Mouse (Mus musculus) hindbrain, embryonic 10.5 days (tissue): ENCODE results near the gene Cntnap1. TPM values are rescaled to one million over a fixed set of nuclear protein-coding genes. Genes with fewer than 3 reads are reported as not detected.
"Not testable (repeated sequence)": the region's sequence is repeated elsewhere in the genome, so short reads cannot be mapped to it uniquely, and the experiment has no call there.

Source experiments
- DNase-seq: peaks from one replicate; pipeline ENCODE4 v3.0.0-alpha.2; 2017; ENCODE audit warnings: low spot score
- H3K27ac ChIP-seq: fragments of 300-500 bp; sonication (generic); 2 replicates; pipeline ENCODE4 v1.5.1; 2016; ENCODE audit warnings: mild to moderate bottlenecking, moderate library complexity
- H3K27me3 ChIP-seq: fragments of 300-500 bp; sonication (generic); 2 replicates; pipeline ENCODE4 v1.6.1; 2016; ENCODE audit warnings: mild to moderate bottlenecking; ENCODE audit not compliant: poor library complexity, insufficient read depth, severe bottlenecking
- H3K36me3 ChIP-seq: fragments of 300-500 bp; sonication (generic); 2 replicates; pipeline ENCODE4 v1.6.1; 2016; ENCODE audit warnings: mild to moderate bottlenecking, moderate library complexity
- H3K4me1 ChIP-seq: fragments of 300-500 bp; sonication (generic); replicated peaks from 2 replicates; pipeline ENCODE4 v1.6.1; 2016; ENCODE audit warnings: mild to moderate bottlenecking
- H3K4me3 ChIP-seq: fragments of 300-500 bp; sonication (generic); 2 replicates; pipeline ENCODE4 v1.5.1; 2016; ENCODE audit warnings: mild to moderate bottlenecking, moderate library complexity
- H3K9me3 ChIP-seq: fragments of 300-500 bp; sonication (generic); 2 replicates; pipeline ENCODE4 v1.6.1; 2016; ENCODE audit warnings: mild to moderate bottlenecking, moderate library complexity
- WGBS: fragments of 180-500 bp; shearing (Covaris S2); methylation state at CpG from one replicate; pipeline ENCODE4 v1.1.7; 2016; 5-methylcytosine and 5-hydroxymethylcytosine counted together
- polyA plus RNA-seq: library from polyadenylated mRNA; unstranded; fragments of >200 nt; fragmentation: Nextera tagmentation; extraction: Ambion mirVana; gene quantifications from 2 replicates; pipeline ENCODE4 v1.2.1, GENCODE M21; 2016

The Cntnap1 gene
- 0.29 and 0.71 TPM in 2 replicates for polyA plus RNA-seq

GRCm38 (mm10) chr11:101170354-101170810, at the start of gene Cntnap1:
Cntnap1 (plus strand) TSS chr11:101170523.
- Histone ChIP-seq H3K27me3 (peaks cover 89% of the 10 kb centered on the region), H3K27ac (peak within 1 kb of the TSS; percentile 86), H3K36me3 (peaks cover 23% of the 10 kb centered on the region), H3K4me3 (peak within 1 kb of the TSS; percentile 66), H3K9me3 (no peaks in the 10 kb centered on the region), H3K4me1 (peaks cover 79% of the 10 kb centered on the region)
- 1% methylated on average over 35 of the region's 35 CpGs for WGBS
- peak; percentile 47 for DNase-seq

DNA sequence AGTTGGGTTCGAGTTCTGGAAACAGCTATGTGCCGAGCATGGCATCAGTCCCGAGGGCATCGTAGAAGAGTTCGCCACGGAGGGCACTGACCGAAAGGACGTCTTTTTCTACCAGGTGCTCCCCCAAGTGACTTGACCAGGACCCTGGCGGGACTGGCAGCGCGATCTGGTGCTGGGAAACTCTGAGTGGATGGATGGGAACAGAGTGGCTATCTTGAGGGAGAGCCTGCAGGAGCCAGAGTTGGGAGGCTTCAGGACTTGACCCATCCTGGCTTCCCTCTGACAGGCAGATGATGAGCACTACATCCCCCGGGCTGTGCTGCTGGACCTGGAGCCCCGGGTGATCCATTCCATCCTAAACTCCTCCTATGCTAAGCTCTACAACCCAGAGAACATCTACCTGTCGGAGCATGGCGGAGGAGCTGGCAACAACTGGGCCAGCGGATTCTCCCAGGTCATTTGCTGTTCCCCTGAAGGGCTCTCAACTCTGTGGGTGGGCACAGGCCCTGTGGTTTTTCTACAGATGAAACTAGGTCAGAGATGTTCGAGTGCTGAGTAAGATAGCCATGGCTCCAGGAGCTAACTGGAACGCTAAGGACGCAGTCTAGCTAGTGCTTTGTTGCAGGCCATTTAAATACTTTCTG, 49.7 kb upstream of the Cntnap1 start:
- Histone ChIP-seq H3K27ac (peak overlapping the region; percentile 95), H3K9me3 (no peaks in the 10 kb centered on the region), H3K36me3 (peaks cover 58% of the 10 kb centered on the region), H3K4me1 (peaks cover 38% of the 10 kb centered on the region), H3K27me3 (no peaks in the 10 kb centered on the region), H3K4me3 (peak overlapping the region; percentile 95)
- 29% methylated on average over 19 of the region's 19 CpGs for WGBS
- no peak for DNase-seq

- not testable (repeated sequence) for H3K27me3 ChIP-seq, H3K27ac ChIP-seq, H3K4me3 ChIP-seq, DNase-seq
- 98% methylated on average over 8 of the region's 8 CpGs for WGBS
- peaks cover 62% of the 10 kb centered on the region for H3K36me3 ChIP-seq
- H3K9me3 ChIP-seq, result peaks cover 15% of the 10 kb centered on the region
- peaks cover 16% of the 10 kb centered on the region for H3K4me1 ChIP-seq
Observed at GRCm38 (mm10) chr11:101124494-101124893, 45.8 kb upstream of the Cntnap1 start.

GRCm38 (mm10) chr11:101125008-101125407, 45.3 kb upstream of the Cntnap1 start:
- peaks cover 62% of the 10 kb centered on the region for H3K36me3 ChIP-seq
- not testable (repeated sequence) for H3K4me3 ChIP-seq, H3K27me3 ChIP-seq, H3K27ac ChIP-seq, DNase-seq
- WGBS, result 97% methylated on average over 9 of the region's 9 CpGs
- H3K4me1 ChIP-seq, result peaks cover 17% of the 10 kb centered on the region
- peaks cover 15% of the 10 kb centered on the region for H3K9me3 ChIP-seq

DNA sequence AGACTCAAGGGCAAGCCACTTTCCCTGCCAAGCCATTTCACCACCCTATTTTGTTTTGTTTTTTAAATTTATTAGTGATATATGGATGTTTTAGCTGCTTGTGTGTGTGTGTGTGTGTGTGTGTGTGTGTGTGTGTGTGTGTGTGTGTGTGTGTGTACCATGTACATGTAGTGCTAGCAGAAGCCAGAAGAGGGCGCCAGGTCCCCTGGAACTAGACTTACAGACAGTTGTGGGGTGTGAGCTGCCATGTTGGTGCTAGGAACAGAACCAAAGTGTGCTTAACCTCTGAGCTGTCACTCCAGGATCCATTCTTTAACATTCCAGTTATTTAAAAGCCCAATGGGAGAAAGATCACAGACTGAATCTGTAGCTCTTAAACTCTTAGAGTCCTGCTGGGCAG, 43.2 kb upstream of the Cntnap1 start:
- peaks cover 3% of the 10 kb centered on the region; the same call in 1 of the 2 replicates for H3K4me1 ChIP-seq
- H3K27ac ChIP-seq, result no peak overlapping the region
- peaks cover 53% of the 10 kb centered on the region for H3K36me3 ChIP-seq
- no peaks in the 10 kb centered on the region for H3K27me3 ChIP-seq
- H3K9me3 ChIP-seq, result peaks cover 18% of the 10 kb centered on the region
- WGBS, result 100% methylated on average over 1 of the region's 1 CpGs
- DNase-seq, result no peak
- no peak overlapping the region for H3K4me3 ChIP-seq

DNA sequence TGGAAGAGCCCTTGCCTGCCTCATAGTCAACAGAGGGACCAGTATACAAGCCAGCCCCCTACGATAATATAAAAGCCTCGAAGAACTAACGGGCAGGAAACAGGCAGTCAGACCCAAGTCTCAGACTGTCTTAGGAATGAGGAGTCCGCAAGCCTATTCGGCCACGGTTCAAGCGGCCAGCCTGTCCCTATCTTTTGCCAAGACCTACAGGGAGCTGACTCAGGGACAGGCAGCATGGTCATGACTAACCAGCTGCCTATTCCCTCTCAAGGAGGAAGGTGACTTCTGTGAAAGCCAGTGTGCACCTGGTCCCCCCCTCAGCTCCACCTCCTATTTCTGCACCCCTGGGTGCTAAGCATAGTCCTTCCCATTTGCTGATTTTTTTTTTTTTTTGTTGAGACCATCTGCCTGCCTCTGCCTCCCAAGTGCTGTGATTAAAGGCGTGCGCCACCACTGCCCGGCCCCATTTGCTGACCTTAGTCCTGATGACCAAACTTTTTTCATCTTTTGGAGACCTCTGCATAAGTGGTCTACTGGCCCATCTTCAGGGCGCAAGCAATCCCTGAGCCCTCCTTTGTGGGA, 41.2 kb upstream of the Cntnap1 start:
- Histone ChIP-seq H3K27ac (no peak overlapping the region), H3K36me3 (peaks cover 33% of the 10 kb centered on the region), H3K4me1 (peaks cover 3% of the 10 kb centered on the region; the same call in 1 of the 2 replicates), H3K4me3 (no peak overlapping the region), H3K9me3 (peaks cover 18% of the 10 kb centered on the region), H3K27me3 (no peaks in the 10 kb centered on the region)
- DNase-seq, result no peak
- WGBS, result 87% methylated on average over 11 of the region's 11 CpGs

DNA sequence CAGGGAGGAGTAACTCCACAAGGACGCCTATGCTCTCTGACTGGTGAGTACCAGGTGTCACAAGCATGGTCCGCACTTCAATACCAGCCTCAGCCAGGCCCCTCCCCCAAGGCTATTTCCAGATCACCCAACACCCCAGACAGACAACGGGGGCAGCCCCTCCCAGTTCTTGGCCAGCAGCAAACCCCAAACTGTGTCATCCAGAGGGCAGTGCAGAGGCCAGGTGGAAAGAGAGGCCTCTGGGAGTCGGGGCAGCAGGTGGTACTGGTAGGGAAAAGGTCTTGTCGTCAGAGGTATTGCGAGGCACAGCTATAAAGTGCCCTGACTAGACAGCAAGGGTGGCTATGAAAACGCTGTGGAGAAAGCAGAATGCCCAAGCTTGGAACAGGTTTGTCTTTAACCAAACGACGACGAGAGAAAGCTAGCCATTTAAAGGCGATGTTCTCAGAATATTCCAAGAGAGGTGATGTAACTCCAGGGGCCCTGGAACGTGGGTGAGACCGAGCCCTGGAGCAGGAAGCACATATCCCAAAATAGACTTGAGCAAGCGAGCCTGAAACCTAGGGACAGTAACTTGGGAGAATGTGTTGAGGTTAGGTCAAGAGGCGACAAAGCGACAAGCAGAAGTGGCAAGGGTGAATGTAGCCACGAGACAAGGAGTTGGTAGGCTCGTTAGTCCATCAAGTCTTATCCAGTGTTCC, 40.1 kb upstream of the Cntnap1 start:
- 55% methylated on average over 18 of the region's 18 CpGs for WGBS
- Histone ChIP-seq H3K4me1 (peaks cover 3% of the 10 kb centered on the region; the same call in 1 of the 2 replicates), H3K9me3 (peaks cover 18% of the 10 kb centered on the region), H3K4me3 (no peak overlapping the region), H3K27me3 (no peaks in the 10 kb centered on the region), H3K36me3 (peaks cover 23% of the 10 kb centered on the region), H3K27ac (no peak overlapping the region)
- no peak for DNase-seq

- Histone ChIP-seq H3K9me3 (peaks cover 15% of the 10 kb centered on the region), H3K4me3 (no peak overlapping the region), H3K4me1 (peaks cover 3% of the 10 kb centered on the region; the same call in 1 of the 2 replicates), H3K27ac (no peak overlapping the region), H3K36me3 (peaks cover 13% of the 10 kb centered on the region), H3K27me3 (no peaks in the 10 kb centered on the region)
- 90% methylated on average over 2 of the region's 2 CpGs for whole genome bisulfite sequencing
- no peak for DNase-seq
Observed at GRCm38 (mm10) chr11:101131187-101131586, 39.1 kb upstream of the Cntnap1 start.

DNA sequence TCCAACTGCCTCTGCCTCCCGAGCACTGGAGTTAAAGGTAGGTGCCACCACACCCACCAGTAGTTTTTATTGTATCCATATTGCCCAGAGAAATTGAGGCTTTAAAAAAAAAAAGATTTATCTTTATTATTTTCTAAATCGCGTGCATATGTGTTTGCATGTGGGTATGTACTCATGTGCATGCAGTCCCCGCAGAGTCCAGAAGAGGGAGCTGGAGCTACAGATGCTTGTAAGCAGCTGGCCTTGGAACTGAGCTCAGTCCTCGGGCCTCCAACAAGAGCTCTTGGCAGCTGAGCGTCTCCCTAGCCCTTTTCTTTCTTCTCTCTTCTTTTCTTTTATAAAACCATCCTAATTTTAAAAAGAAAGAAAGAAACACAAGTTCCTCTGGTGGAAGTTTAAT, 38.6 kb upstream of the Cntnap1 start:
- H3K27me3 ChIP-seq, result no peaks in the 10 kb centered on the region
- H3K27ac ChIP-seq, result no peak overlapping the region
- peaks cover 8% of the 10 kb centered on the region for H3K36me3 ChIP-seq
- peaks cover 10% of the 10 kb centered on the region for H3K9me3 ChIP-seq
- peak; percentile 37 for DNase-seq
- H3K4me1 ChIP-seq, result peaks cover 3% of the 10 kb centered on the region; the same call in 1 of the 2 replicates
- no peak overlapping the region for H3K4me3 ChIP-seq
- 89% methylated on average over 6 of the region's 6 CpGs for WGBS

DNA sequence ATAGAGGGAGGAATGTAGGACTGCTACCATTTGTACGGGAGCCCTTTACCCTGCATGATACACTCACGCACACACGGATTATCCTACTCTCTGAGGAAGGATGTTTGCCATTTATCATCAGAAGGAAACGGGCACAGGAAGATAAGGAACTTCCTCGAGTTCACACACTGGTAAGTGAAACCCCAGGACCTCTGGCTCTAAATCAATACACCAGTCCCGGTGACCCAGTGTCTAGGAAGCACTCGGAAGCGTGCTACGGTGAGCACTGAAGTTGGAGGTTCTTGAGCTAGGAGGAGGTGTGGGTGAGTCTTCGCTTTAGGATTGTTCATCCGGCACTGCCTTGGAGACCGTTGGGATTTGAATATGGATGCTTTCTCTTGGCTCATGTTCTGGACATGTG, 37.3 kb upstream of the Cntnap1 start:
- no peaks in the 10 kb centered on the region for H3K27me3 ChIP-seq
- peaks cover 3% of the 10 kb centered on the region for H3K9me3 ChIP-seq
- H3K36me3 ChIP-seq, result no peaks in the 10 kb centered on the region
- 82% methylated on average over 12 of the region's 12 CpGs for WGBS
- no peak overlapping the region for H3K4me3 ChIP-seq
- H3K27ac ChIP-seq, result no peak overlapping the region
- no peak for DNase-seq
- H3K4me1 ChIP-seq, result peaks cover 3% of the 10 kb centered on the region; the same call in 1 of the 2 replicates

DNA sequence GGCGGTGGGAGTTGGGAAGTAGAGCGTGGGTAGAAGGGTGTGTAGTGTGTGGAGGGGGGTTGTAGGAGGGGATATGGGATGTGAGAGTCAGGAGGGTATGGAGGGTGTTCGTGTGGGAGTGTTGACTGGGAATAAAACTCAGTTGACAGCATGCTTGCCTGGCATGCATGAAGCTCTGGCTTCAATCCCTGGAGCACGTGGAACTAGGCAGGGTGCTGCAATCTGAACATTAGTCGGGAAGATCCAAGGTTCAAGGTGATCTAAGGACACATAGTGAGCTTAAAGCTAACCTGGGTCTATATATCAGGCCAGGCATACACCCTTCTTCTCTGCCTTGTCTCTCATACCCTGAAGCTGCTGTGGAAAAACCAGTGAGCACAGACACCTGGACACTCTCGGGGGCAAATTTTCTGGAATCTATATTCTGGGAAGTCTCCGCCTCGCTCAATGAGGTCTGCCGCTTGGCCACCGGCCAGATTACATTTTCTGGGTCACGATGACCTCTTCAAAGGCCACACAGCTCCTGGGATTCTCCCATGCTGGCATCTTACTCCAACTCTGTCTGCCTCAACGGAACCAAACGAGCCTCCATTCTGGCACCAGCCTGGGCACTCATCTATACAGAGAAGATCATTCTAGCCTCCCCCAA, 36.0 kb upstream of the Cntnap1 start:
- DNase-seq, result no peak
- Histone ChIP-seq H3K27ac (no peak overlapping the region), H3K9me3 (peaks cover 3% of the 10 kb centered on the region), H3K4me3 (no peak overlapping the region), H3K27me3 (peaks cover 4% of the 10 kb centered on the region), H3K36me3 (no peaks in the 10 kb centered on the region), H3K4me1 (peaks cover 11% of the 10 kb centered on the region; the same call in 1 of the 2 replicates)
- 82% methylated on average over 13 of the region's 13 CpGs for WGBS

GRCm38 (mm10) chr11:101137000-101137399, 33.3 kb upstream of the Cntnap1 start:
- H3K4me3 ChIP-seq, result no peak overlapping the region

More at GRCm38 (mm10) chr11:101137000-101137399, 33.3 kb upstream of the Cntnap1 start:
- H3K9me3 ChIP-seq, result no peaks in the 10 kb centered on the region
- peaks cover 19% of the 10 kb centered on the region for H3K4me1 ChIP-seq
- DNase-seq, result no peak
- no peak overlapping the region for H3K27ac ChIP-seq
- H3K27me3 ChIP-seq, result peaks cover 30% of the 10 kb centered on the region
- no peaks in the 10 kb centered on the region for H3K36me3 ChIP-seq
- WGBS, result 79% methylated on average over 7 of the region's 7 CpGs
